Mouse (Mus musculus) c-Kit-negative CD71-positive TER-119-positive erythroid progenitor cells, embryonic 14.5 days (primary cell): Measurements from ENCODE around the gene Slc6a20a.
"Not testable (repeated sequence)": the region's sequence is repeated elsewhere in the genome, so short reads cannot be mapped to it uniquely, and the experiment has no call there.

Experiments used
- DNase-seq: peaks from one replicate; pipeline ENCODE4 v3.0.0-alpha.2; 2013; ENCODE audit warnings: low read depth, low spot score

Gene Slc6a20a

GRCm38 (mm10) chr9:123678327-123679105 is at the start of gene Slc6a20a, which contains the start of gene Ccr9:
Gene Slc6a20a (minus strand): TSS chr9:123678885.
Gene Ccr9 (plus strand): TSS chr9:123678439.
- DNase-seq: peak; percentile 61

DNA sequence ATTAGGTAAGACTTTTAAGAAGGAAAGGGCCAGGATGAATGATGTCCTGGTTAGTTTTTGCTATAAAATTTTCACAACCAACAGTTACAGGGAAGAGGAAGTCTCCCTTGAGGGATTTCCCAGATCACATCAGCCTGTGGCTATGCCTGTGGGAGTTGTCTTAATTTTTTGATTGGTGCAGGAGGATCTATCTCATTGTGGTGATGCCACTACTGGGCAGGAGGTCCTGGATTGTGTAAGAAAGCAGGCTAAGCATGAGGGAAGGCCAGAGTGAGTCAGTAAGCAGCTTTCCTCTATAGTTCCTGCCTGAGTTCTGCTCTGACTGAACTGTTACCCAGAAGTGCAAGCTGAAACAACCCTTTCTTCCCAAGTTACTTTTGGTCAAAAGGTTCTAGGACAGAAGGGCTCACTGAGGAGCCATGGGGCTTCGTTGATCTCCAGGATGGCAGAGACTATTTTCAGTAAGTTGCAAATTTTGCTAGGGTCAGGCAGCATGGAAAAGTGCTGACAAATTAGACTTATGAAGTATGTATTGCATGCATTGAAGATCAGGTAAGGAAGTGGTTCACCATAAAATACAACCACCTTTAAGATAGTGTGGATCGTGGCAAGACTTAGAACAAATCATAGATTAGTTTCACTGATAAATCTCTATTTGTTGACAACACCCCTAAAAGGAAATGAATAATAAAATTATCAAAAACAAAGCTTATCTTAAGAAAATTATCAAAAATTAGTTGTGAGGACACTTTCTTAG is 44.2 kb upstream of the Slc6a20a start:
- DNase-seq: no peak

GRCm38 (mm10) chr9:123717186-123718008 is 38.7 kb upstream of the Slc6a20a start, which contains the start of gene Lztfl1:
Gene Lztfl1 (minus strand): TSS chr9:123717697.
- peak; percentile 97 for DNase-seq

DNA sequence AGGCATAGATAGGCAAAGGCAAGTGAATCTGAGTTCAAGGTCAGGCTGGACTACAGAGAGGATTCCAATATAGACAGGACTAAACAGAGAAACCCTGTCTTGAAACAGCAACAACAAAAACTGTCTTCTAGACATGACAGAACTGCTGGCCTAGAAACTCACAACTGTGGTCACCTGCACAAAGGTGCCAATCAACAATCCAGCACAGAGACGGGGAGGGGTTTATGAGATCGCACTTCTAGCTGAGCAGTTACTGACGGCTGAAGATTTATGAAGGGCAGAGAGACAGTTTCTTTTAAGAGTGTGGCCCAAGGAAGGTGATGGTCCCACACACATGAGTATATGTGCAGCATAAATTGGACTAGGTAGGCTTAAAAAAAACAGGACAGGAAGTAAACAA is 37.6 kb upstream of the Slc6a20a start:
- DNase-seq: no peak

DNA sequence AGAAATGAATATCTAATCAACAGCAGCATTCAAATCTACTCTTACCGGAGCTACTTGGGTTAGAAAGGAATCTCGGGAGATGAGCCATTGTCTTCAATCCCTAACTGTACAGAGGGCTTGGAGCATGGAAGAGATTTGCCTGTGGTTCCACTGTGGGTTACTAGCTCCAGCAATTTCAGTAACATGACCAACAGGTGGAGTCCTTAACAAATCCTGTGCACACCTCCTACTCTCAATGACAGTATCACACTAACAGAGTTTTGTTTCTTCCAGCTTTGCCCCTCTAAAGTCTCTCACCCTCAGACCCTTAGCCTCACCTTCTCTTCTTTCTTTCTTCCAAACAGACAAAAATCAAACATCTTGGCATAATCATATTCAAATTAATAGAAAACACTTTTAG is 34.4 kb upstream of the Slc6a20a start:
- DNase-seq: no peak

- DNase-seq: no peak
Measured at GRCm38 (mm10) chr9:123709226-123709625, 30.5 kb upstream of the Slc6a20a start.

GRCm38 (mm10) chr9:123701822-123702221 is 23.1 kb upstream of the Slc6a20a start:
- peak; percentile 51 for DNase-seq

DNA sequence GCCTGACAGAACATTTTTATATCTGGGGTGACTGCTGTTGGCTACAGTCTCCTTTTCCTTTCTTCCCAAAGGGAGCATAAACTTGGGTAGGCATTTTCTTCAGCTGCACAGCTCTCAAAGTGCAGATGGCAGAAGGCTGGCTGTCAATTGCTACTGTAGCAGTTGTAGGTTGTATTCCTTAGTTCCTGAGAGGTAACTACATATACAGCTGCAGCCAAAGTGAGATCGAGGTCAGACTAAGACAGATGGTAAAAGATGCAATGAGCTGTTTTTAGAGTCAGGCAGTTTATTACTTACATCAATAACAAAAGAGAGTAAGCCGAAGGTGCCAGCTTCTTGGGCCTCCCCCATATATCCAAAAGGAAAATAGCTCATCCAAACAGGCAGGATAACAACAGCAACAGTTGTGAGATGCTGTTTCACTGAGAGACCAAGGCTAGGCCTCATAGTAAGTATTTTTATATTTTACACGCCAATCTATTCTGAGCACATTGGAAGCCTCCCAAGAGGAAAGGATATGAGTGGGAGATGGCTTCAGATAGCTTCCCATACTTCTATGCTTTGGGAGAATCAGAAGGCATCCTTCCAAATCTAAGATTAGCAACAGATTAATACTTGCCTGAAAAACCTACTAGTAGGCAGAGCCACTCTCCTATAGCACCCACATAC is 17.1 kb upstream of the Slc6a20a start:
- no peak for DNase-seq

DNA sequence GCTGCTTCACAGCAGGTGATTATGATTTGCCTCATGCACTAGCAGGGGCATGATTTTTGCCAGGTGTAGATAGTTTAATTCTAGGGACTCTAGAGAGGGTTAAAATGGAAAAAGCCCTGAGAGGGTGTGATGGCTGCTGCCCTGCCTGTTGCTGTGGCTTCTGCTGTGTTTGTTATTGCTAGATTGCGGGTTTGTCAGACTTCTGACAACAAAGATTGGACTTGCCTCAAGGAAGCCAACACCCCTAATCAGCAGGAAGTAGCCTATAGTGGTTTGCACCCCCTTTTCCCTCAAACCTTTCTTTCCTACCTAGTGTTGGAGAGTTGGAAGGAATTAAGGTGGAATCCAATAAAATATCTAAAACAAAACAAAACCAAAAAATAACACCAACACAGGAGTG is 9.5 kb upstream of the Slc6a20a start:
- no peak for DNase-seq

- no peak for DNase-seq
Measured at GRCm38 (mm10) chr9:123686206-123686605, 7.5 kb upstream of the Slc6a20a start.

- no peak for DNase-seq
Measured at GRCm38 (mm10) chr9:123683704-123684103, 5.0 kb upstream of the Slc6a20a start.

GRCm38 (mm10) chr9:123679198-123679597 is 513 bp upstream of the Slc6a20a start:
- DNase-seq: no peak

- DNase-seq: no peak
Measured at GRCm38 (mm10) chr9:123665645-123666044, 13.0 kb downstream of the Slc6a20a start.

DNA sequence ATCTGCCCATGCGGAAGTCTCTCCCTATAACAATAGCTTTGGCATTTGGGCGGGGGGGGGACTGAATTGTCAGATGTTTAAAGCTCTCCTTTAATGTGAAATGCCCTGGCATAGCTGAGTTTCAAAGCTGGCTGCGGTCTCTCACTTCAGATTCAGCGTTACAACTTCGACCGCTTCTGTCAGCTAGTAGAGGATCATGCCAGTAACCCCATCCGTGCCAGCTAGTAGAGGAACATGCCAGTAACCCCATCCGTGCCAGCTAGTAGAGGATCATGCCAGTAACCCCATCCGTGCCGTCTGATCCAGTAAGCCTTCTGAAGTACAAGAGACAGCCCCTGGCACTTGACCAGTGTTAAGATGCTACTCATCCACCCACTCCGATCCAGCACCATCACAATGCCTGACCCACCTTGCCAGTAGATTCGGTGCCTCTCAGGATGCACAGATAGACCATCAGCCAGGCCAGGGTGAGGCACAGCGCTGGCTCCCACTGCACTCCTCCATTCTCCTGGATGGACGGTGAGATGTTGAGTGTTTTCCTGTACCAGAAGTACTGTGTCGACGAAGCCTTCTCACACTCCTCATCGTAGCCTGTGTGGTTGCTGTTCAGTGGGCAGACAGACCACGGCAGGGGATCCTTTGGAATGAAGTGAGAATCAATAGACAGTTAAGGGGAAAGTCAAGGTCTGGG is 18.6 kb downstream of the Slc6a20a start:
- not testable (repeated sequence) for DNase-seq

- no peak for DNase-seq
Measured at GRCm38 (mm10) chr9:123658981-123659380, 19.7 kb downstream of the Slc6a20a start.

DNA sequence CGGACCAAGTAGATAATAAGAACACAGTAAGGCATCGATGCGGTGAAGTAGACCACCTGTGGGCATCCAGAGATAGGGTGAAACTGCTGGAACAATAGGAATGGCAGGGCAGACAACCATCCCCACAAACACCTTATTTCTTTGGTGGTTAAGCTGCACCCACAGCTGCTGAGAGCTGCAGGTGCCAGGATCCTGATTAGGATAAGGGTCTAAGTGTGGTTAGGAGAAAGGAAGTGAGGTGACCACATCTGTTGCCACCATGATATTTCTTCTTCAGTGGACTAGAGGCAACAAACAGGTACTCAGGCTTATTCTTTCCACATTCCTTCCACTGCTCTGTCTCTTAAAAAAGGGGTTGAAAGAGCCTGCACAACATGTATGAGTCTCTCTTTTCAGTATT is 21.2 kb downstream of the Slc6a20a start:
- no peak for DNase-seq

- no peak for DNase-seq
Measured at GRCm38 (mm10) chr9:123651369-123651768, 27.3 kb downstream of the Slc6a20a start.

GRCm38 (mm10) chr9:123649785-123650511 is 28.7 kb downstream of the Slc6a20a start:
- DNase-seq: no peak

DNA sequence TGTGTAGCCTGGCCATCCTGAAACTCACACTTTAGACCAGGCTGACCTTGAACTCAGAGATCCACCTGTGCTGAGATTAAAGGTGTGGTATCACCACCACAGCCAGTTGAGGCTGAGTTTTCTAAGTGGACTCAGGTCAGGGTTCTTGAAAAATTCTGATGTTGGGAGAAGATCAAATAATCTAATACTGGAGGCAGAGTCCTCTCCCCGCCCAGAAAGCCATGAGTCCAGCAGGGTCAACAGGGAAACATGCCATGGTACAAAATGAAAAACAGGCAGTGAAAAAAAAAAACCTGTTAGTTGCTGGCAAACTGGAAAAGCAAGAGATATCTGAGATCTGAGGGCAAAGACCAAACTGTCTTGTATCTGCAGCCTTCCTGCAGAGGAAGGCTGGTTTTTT is 38.6 kb downstream of the Slc6a20a start:
- no peak for DNase-seq

- no peak for DNase-seq
Measured at GRCm38 (mm10) chr9:123638668-123639089, 40.0 kb downstream of the Slc6a20a start.
